Mouse (Mus musculus): ENCODE measurements at regions not wholly inside any gene's neighbourhood (a gene's known extent, or its start where the extent isn't known, plus 50 kb on each side); places are given as distances from the start of the nearest gene placed in this dataset.

DNA sequence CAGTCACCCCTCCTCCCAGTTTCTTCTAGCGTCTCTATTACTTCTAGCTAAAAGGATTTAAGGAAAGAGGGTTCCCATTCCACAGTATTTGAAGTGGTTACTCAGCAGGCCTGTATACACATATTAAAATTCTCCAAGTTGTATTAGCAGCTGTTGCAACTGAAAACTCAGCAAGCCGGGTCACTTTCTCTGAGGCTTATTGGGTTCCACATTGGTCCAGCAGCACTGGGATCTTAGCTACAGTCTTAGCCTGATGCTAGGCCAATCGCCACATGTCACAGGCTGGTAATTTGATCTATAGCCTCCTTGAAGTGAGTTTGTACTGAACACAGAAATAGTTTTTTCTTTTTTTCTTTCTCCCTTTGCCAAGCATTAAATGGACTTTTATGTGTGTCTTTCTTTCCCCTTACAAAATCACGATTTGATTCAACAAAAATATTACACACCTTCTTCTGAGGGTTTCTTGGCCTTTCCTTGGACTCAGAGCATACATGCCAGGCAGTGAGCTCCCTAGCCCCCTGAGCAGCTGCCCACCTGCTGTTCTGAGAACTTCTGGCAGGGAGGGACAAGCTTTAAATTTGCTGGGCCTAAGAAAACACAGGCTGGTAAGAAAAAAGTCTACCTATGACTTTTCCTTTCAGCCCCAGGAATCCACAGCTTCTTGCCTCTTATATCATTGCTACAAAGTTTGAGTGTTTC is 297.3 kb downstream of the Kcnrg start:
- DNase-seq = no peak

DNA sequence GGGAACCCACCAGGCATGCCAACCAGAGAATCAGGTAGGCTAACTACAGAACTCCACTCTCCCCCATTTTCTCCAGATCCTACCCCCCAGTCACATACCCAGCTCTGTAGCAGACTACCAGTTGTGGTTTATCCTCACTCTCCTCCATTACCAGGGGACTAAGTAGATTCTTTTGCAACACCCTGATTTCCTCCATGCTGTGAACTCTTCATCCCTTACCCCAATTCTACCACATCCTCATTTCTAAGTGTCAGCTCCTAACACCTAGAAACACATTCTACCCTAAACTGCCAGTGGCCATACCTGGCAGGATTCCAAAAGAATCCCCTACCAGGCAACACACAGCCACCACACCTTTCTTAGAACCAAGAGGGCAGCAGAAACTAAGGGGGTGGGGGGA is 310.9 kb downstream of the Kcnrg start:
- DNase-seq = no peak

DNA sequence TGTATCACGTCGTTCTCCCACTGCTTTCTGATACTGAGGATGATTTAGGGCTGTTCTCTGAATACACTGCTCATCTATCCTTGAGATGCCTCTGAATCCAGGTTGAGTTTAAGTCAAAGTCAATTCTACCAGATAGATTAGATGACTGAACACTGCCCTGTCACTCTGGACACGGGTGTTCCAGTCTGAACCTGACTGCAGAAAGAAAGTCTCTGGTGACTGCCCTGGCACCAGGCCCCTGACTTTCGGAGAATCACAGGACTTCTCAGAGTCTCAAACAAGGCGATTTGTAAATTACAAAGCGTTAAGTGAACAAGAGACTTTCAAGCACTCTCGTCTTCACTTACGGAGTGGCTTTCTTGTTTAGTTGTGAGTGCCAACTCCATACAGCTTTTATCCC is 324.6 kb downstream of the Kcnrg start:
- no peak for DNase-seq

DNA sequence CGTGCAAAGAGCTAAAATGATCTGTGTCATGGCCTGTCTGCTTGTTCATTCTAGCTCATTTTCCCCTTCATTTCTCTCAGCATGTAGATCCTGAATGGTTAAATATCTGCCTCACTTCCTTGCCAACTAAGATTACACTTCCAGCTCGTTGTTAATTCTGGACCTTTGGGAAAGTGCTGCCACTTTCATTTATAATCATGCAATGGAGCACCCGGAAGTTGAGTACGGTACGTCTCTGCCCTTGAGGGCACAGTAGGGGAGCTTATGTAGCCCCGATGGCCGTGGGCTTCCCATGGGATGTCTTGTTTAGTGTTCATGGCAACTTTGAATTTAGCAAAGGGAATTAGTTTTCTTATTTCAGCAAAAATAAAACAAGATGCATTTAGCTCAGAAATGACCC is 334.4 kb downstream of the Kcnrg start:
- DNase-seq = no peak

DNA sequence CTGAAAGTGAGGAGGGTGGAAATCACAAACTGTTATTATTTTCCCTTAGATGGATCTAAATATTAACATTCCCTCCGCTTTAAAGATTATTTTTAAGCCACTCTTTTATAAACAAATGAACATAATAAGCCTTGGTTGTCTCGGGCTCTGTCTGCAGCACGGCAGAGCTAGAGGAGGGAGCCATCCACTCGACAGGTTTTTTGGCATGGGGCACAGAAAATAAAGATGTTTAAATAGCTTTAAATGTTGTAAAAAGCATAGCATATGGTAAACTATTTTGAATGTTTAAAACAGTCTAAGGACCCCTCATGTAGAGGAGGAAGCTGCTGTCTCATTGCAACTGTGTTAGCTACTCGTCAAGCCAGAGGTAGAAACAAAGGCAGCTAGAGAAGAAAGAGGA is 338.4 kb downstream of the Kcnrg start:
- no peak for DNase-seq

DNA sequence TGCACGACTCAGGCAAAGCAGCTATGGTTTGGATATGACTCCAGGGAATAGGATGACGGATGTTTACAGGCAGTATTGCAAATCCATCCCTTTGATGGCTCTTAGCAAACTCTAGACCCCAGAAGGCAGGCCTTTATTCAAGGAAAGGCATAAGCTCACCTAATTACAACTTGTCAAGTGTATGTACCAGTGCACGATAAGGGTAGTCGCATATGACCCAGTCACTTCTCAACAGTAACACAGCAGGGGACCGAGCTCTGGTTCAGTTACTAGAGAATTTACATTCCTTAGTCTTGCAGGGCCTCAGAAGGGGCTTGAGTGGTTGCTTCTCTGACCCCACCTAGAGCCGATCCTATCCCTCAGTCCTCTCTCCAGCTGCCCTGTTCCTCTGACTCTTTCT is 342.2 kb downstream of the Kcnrg start:
- no peak for DNase-seq

DNA sequence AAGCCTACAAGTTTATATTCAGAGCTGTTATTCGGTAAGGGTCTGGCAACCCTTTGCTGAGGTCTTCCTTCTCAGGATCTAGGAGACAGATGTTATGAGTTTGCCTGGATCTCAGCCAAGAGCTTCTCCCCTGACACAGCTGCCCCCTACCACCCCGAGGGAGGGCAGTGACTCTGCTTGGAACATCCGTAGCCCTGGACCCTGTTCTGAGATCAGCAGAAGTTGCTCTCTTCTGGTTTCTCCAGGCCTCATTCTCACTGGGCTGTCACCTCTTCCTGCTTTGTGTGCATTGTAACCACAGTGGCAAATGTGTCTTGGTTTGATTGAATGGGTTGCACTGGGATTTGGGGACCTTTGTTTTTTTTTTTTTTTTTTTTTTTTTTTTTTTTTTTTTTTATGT is 342.4 kb upstream of the Rnaseh2b start:
- no peak for DNase-seq

DNA sequence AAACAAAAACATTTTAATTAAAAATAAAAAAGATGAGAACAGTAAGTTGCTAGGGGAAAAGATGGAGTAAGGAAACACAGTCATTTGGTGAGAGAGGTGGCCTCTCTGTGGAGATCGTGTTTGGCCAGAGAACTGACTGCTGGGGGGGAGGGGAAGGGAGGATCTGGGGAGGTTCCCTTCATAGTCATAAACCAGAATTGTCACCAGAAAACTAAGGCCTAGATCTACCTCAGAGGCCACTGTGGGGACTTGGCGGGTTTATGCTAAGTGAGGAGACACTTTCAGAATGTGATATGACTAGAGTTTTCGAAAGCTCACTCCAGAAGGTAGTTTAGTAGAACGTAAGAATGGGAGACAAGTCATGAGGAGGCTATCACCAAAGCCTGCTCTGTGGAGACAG is 339.4 kb upstream of the Rnaseh2b start:
- DNase-seq = no peak

DNA sequence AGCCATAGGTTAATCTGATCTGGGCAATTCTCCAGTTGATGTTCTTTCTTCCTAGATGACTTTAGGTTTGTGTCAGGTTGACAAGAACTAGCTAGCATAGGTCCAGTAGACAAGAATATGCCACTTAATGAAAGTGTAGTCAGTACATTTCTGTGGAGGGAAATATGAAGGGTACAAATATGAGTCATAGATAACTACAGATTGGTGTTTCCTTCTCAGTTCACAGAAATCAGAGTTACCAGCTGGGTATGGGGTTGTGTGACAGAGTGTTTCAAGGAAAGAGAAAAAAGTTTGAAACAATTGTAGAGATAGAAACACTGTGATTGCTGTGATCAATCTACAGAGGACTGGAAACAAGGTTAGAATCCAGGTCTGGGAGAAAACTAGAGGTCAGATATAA is 337.0 kb upstream of the Rnaseh2b start:
- DNase-seq = no peak

DNA sequence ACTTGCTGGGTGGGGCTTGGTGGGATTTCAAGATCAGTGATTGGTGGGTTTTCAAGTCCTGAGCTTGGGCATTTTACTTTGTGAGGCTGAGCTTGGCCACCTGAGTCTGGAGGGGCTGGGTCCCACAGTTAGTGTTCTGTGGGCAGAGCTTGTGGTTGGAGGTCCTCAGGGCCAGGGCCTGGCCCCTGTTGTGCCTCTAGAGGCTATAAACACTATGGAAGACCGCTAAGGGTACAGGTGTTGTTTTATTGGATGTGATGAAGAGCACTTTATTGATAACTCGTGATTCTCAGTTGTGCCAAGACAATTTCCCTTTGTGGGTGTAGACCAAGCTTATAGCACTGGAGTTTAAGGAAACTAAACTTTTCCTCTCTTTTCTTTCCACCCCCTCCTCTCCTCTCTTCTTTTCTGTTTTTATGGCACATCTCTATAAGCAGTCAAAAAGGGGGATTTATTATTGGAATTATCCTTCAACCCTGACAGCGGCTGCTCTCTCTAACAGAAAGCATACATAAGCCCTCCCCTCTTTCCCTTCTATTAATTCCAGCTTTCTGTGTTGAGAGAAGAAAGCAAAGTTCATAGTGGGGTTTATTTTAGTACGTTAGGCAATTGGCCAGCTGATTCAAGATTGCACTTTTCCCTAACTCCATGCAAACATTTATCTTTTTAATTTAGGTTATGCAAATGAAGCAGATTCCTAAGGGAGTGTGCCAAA is 332.0 kb upstream of the Rnaseh2b start:
- DNase-seq = no peak

DNA sequence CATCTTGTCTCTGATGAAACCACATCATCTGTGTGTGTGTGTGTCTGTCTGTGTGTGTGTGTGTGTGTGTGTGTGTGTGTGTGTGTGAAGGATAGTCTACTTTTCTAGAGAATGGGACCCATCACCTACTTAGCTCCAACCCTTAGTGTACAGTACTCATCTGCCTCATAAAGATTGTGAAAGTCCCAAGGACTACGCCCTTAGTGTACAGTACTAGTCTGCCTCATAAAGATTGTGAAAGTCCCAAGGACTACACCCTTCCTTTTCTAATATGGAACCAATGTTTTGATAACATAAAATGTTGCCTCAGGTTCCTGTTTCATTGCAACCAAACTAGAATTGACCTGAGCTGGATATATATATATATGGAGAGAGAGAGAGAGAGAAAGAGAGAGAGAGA is 323.9 kb upstream of the Rnaseh2b start:
- DNase-seq = no peak

DNA sequence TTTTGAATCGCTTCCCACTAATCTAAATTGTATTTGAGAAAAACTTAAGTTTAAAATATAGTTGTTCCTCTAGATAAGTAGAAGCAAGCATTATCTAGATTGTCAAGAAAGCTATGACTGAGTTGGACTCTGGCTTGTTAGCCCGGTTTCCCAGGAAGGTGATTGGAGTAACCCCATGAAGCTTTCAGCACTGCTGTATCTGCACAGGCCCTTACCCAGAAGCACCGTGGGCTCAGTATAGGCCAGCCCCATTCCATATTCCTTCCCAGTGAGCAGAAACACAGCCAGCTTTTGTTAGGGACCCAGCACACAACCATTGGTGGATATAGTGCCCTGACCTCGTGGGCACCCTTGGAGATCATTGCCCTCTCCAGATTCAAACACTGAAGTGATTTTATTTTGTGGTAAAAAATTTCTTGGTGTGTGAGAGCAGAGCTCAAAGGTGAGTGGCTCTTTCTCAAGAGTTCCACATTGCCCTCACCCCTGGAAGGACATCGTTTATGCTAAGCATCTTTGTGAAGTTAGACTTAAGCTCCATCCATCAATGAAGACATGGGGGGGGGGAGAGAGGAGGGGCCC is 323.3 kb upstream of the Rnaseh2b start:
- DNase-seq = no peak

DNA sequence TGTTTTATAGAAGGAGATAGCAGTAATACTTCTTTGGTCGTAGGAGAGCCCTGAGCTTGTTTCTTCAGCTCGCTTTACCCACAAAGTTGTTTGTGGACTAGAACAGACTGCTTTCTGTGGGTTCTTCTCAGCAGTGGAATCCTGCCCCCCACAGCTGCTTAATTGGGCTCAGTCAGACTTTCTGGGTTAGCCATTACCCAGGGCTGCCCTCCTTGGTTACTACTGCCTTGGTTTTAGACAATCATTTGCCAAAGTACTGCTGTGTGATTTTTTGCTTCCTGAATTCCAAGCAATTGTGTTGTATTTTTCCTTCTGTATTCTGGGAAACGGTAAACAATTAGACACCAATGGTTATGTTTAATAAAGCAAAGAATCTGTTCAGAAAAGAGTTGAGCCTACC is 321.8 kb upstream of the Rnaseh2b start:
- DNase-seq = no peak

DNA sequence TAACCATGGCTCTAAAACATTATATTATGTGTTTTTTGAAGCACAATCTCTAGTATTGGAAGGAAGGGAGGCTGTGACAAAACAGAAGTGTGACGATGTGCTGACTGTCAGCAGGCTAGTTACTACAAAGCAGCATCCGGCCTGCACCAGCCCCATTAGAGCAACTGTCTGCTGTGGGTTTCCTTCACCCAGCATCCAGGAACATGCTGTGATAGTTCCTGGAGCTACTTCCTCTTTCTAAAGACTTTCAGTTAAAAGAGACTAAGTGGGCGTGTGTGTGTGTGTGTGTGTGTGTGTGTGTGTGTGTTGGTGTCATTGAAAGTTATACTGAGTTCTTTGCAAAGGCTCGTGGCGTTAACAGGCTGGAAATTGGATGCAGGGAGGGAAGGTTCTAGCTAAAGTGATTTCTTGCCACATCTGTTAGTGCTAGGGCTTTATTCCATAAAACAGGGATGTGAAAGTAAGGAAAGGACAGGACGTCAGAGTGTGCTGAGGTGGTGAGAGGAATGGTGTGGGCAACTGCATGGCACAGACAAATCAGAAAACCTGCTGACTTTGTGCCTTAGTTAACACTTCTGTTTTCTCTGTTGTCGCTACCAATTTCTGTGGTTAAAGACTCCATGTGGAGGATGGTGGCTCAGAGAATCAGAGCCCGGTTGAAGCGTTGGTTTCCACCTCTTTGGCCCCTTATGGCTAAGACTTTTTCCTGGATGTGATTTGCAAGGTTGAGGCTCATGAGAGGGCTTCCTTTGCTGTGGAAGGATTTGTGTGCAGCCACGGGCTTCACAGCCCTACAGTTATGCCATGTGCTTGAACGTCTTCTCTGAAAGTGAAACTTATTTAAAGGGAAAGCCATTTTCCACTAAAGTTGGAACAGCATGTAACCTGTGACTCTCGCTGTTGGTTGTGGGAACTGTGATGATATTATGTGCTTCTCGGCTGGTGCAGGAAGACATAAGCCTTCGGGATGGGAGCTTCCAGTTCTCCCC is 321.0 kb upstream of the Rnaseh2b start:
- DNase-seq = no peak

DNA sequence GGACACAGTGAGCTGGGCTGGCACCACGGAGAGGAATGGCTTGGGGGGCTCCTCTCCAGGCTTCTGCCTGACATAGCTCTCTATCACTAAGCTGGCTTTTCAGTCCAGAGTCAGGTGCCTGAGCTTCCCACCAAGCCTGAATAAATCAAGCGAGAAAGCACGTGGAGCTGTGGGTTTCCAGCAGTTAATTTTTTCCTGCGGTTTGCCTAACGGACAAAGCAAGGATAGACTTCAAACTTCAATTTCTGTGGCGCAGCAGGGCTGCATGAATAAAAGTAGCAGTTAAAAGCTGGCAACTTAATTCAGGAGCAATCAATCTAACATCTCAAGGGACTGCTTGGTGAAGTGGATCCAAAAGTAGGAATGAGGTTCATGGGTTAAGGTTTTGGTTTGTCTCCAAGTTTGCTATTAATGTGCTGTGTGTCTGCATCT is 317.1 kb upstream of the Rnaseh2b start:
- no peak for DNase-seq

DNA sequence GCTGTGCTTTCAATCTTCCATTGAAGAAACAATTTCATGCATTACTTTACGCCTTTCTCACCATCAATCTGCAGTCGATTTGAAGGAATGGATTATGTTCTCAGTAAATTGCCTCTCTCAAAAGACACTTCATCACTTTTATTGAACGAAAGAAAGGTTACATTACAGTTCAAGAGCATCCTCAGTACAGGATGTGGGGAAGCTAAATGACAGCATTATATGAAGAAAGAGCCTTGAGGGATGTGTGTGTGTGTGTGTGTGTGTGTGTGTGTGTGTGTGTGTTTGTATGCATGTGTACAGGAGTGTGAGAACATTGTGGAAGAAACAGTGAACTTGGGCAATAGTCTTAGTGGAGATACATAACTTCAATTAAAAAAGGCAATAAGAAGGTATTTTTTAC is 311.8 kb upstream of the Rnaseh2b start:
- no peak for DNase-seq

DNA sequence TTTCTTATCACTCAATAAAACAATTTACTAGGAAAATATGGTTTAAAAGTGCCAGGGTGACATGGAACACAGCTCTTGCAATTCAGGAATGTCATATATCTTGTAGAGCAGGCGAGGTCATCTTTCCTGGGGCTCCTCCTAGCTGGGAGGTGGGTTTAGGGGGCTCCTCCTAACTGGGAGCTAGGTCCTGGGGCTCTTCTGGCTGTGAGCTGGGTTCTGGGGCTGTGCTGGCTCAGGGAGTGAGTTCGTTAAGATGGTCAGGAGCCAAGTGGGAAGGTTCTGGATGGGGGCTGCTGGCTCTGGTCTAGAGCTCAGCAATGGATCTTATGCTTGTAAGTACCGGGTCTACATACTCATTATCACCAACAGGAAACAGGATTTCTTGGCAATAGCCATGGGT is 306.8 kb upstream of the Rnaseh2b start:
- DNase-seq = no peak

DNA sequence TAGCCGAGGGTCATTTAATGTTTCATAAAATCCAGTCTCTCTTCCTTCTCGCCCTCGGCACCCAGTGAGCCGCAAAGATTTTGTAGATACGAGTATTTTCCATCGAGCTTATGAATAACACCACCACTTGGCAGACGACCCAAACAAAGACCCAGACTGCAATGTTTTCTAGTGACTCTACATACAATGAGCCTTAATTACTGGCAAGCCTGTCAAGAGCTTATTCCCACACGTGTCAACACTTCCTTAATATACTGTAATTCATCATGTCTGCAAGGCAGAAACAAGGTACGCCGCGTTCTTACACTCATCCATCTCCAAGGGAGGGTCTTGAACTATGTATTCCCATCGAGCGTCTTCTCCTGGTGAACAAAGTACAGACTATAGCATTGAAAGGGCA is 306.2 kb upstream of the Rnaseh2b start:
- DNase-seq = no peak

DNA sequence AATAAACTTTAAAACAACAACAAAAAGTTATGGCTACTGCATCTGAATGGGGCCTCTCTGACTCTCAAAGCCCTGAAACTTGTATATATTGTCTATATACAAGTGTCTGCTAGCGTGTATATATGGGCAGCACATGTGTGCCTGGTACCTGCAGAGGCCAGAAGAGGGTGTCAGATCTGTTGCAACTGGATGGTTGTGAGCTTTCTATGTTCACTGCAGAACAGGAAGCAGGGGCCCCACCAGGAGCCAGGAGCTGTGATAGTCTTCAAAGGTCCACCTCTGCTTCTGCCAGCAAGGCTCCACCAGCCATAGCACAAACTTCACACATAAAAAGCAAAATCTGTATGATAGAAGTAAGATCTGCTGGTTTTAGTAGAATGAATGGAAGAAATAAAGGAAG is 297.1 kb upstream of the Rnaseh2b start:
- no peak for DNase-seq

DNA sequence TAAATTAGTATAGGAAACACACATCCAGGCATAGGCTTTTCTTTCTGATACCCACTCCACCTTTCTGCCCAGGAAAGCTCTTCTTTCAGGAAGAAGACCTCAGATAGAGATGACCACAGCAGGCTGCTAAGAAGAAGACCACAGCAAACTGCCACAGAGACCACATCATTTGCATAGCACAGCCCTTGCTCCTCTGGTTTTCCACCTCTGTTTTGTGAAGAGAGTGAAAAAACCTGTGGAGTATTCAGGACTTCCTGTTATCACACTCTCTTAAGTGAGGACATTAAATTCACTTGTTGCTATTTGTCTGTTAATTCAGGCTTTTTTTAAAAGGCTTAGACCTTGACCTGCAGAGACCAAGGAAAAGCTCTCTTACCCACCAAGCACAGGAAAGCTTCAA is 294.7 kb upstream of the Rnaseh2b start:
- no peak for DNase-seq

DNA sequence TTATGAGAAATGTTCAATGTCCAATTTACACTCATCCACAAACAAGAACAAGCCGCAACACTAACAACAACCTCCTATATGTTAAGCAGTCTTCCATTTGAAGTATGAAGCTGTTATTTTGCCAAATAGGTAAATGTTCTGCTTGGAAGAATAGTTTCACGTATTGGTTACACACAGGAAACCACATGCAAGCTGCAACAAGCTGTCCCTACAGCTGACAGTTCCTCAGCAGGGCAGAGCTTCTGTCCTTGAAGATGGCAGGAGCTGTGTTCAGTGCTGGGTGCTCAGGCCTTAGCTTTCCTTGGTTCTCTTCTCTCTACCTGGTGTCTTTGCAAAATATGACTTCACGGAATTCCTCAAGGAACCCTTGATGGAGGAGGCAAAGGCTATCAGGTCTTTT is 294.1 kb upstream of the Rnaseh2b start:
- no peak for DNase-seq

DNA sequence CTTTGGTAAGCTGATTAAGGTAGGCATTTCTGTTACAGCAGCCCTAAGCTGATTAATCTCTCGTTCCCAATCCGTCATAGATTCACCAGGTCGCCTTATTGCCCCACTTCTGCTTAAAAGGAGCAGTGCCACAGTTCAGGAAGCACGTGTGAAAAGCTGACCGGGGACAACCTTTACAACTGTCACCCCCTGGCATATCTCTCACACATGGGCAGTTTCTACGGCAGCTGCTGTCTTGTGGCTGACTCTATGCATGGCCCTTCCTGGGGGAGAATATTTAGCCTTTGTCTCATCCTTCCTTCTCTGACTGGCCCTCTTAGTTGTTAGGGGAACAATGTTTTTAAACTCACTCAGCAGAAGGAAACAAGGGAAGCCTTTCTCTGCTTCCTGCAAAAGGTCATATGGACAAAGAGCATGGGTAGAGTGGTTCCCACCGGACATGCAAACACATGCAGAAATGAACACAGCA is 290.9 kb upstream of the Rnaseh2b start:
- DNase-seq = peak in 1 of 2 experiments; percentile 2

DNA sequence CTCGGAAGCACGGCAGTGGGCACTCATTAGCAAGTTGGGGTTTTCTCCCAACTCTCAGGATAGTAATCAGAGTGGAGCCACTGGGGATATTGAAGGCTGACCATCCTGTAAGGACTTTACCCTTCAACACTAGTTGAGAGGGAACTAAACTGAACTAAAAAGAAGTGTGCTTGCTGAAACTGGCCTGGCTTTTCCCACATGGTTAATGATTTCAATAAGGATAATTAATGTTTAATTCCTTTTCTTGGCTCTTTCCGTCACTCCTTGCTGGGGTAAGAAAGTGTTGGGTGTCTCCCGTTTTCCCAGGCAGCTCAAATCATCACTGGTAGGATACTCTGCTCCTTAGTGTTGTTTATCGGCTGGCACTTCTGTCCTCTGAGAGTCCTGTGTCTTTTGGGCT is 290.3 kb upstream of the Rnaseh2b start:
- no peak for DNase-seq

Data from cerebellum, postnatal 14 days (tissue).